Mouse (Mus musculus) liver, adult 2 months (tissue): Measurements from ENCODE around the gene Unc119b.

ENCODE experiments used
- CTCF ChIP-seq: fragments of 200-500 bp; IDR thresholded peaks from 2 replicates; pipeline ENCODE4 v1.5.1; 2011; ENCODE audit warnings: low read depth, low read length, control low read depth
- POLR2A ChIP-seq: fragments of 200-500 bp; IDR thresholded peaks from 2 replicates; pipeline ENCODE4 v1.6.1; 2011; ENCODE audit warnings: low read length, control low read depth; ENCODE audit not compliant: insufficient read depth; ENCODE audit errors: extremely low read depth

- TF ChIP-seq CTCF (no peak), POLR2A (no peak)
Measured at GRCm38 (mm10) chr5:115152132-115152956, 17.6 kb upstream of the Unc119b start.
